Mouse (Mus musculus) CD4-positive, CD25-positive, alpha-beta regulatory T cell, adult 9 weeks (primary cell): ENCODE results near the gene Slc37a3. TPM values are rescaled to one million over a fixed set of nuclear protein-coding genes. Genes with fewer than 3 reads are reported as not detected.

ENCODE experiments used
- polyA plus RNA-seq: library from polyadenylated mRNA; unstranded; fragments of 100-300 nt; shearing (Covaris generic); gene quantifications from one replicate; pipeline ENCODE4 v1.2.1, GENCODE M21; 2017

The Slc37a3 gene
- polyA plus RNA-seq: 52.8 TPM

DNA sequence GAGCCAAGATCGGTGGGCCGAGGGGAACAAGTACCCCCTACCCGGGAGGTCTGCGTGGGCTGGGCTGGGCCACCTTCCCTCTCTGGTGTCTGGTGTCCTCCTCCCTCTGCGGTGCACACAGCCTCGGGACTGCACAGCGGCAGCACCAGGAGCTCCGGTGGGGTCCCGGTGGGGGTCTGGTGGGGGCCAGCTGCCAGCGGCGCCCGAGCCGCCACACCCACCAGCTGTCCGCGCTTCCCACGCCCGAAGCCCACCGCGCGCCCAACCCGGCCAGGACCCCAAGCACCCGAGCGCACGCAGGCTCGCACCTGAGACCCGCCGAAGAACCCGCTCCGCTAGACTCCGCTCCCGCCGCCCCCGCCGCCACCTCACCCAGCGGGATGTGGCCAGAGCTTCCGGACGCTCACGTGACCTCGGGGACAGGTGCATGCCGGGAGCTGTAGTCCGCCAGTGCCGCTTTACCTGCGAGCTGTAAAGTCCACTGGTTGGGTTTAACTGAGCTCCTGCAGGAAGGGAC, at the start of gene Slc37a3:
Slc37a3 (minus strand) TSS at position 365 of the 517 bp plus-strand sequence.

GRCm38 (mm10) chr6:39419851-39420721, 42.6 kb upstream of the Slc37a3 start, which contains the start of gene Mkrn1:
TSS of gene Mkrn1 (minus strand) at chr6:39420462.

DNA sequence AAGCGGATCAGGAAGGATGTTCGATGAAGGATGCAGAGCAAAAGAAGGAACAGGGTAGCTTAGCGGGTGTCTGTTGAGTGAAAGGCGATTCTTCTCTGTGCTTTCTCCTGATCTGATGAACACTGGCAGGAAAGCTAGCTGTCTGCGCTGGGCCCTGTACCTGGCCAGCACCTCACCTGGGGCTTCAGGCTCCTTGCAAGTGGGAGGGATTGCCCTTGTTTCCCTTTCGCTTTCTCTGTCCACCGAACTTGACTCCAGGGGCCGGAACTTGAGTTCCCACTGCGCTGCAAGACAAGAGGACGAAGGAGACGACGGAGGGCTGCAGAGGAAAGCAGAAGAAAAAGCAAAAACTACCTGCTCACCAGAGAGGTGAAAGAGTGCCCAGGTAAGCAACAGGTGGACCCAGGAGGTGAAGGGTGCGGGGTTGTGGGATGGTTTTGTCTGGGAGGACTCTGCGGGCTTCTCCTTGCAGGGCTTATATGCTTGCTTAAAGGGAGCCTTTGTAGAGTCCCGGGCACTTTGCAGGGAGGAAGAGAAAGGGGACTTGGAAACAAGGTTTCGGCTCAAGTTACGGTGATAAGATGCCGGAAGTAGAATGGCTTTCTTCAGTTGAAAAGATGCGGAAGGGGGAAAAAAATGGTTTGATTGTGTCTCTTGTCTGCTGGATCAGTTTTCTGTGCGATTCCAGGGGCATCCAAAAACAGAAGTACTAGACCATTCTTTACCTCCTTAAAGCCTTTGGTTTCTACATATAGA, 3.8 kb upstream of the Slc37a3 start, which contains the start of gene Rab19:
Rab19 (plus strand) TSS at position 51 of the 756 bp plus-strand sequence.

Other genes starting within 250 kb of the Slc37a3 start
- 9.6 TPM for gene Kdm7a, start 170.9 kb downstream of the Slc37a3 start, polyA plus RNA-seq
- 51.1 TPM for gene Rab19, start 3.5 kb upstream of the Slc37a3 start, polyA plus RNA-seq
- gene Mkrn1, start 42.8 kb upstream of the Slc37a3 start, polyA plus RNA-seq: 110 TPM
- 0.31 TPM for gene Dennd2a, start 180.2 kb upstream of the Slc37a3 start, polyA plus RNA-seq
- 51.3 TPM for gene Adck2, start 196.2 kb upstream of the Slc37a3 start, polyA plus RNA-seq
- gene Gm42420, start 208.1 kb upstream of the Slc37a3 start, polyA plus RNA-seq: 1.6 TPM
- 142 TPM for gene Ndufb2, start 214.9 kb upstream of the Slc37a3 start, polyA plus RNA-seq